Mouse (Mus musculus) left cerebral cortex, adult 2 months (tissue): ENCODE measurements at regions not wholly inside any gene's neighbourhood (a gene's known extent, or its start where the extent isn't known, plus 50 kb on each side); places are given as distances from the start of the nearest gene placed in this dataset.

ENCODE experiments used
- DNase-seq, 2 experiments: peaks; one replicate each; pipeline ENCODE4 v3.0.0; 2021 to 2022; ENCODE audit warnings: low spot score in 2 of 2, mixed read lengths in 1 of 2; ENCODE audit errors: extremely low spot score in 1 of 2
- H3K27ac ChIP-seq: fragments of 200-600 bp; 2 replicates; pipeline ENCODE4 v1.8.1; 2022
- H3K4me3 ChIP-seq: fragments of 200-600 bp; 2 replicates; pipeline ENCODE4 v1.8.1; 2022
- CTCF ChIP-seq: fragments of 200-600 bp; IDR thresholded peaks from 2 replicates; pipeline ENCODE4 v1.8.1; 2022; ENCODE audit warnings: antibody characterized with exemption, mild to moderate bottlenecking, moderate library complexity
- intact Hi-C: fragments of 180-260 bp; cut with DNase I; formaldehyde crosslinking; loops from one replicate; pipeline ENCODE4 v1.15.1; 2025

DNA sequence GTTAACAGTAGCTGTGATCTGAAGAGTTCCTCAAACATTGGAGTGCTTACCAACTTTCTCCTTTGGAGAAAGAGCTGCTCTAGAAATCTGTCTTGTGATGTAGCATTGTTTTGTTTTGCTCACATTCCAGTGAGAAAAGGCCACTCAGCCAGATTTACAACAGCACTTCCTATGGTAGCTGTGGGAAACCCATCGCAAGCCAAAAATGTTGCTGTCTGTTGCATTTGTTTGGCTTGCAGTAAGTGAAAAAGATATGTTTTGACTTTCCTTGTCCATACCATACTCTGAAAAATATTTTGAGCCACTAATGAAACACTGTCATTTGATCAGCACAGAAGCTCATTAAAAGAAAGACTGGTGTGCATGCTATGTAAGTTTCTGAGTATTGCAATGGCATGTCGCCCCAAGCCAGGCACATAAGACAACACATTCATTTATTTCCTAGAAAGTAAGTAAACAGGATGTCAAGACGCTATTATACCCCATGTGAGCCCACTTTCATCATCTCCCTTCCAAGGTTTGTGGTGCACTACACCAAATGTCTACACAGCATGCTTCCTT, 66.2 kb downstream of the Car2 start:
- Histone ChIP-seq H3K27ac (no peak overlapping the region), H3K4me3 (no peak overlapping the region)
- TF ChIP-seq CTCF = no peak
- no peak for DNase-seq
- intact Hi-C loops = no loop called here

DNA sequence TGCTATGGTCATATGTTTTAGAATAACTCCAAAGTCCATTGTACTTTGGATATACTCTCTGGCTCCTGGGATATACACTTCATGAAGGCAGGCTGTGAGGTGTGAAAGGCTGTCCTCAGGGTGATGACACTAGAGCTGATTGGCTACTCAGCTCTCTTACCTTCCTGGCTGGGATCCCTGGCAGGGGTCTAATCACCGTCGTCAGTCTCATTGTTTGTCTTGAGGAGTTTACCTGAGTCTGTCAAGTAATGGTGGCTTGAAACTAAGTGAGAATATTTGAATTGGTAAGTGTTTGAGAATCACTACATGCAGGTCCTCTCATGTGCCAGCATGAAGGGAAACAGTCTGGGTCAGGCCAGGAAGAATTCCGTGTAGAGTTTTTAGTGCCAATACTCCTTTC, 66.9 kb downstream of the Car2 start:
- Histone ChIP-seq H3K27ac (no peak overlapping the region), H3K4me3 (no peak overlapping the region)
- TF ChIP-seq CTCF = no peak
- DNase-seq = no peak
- intact Hi-C loops = no loop called here

DNA sequence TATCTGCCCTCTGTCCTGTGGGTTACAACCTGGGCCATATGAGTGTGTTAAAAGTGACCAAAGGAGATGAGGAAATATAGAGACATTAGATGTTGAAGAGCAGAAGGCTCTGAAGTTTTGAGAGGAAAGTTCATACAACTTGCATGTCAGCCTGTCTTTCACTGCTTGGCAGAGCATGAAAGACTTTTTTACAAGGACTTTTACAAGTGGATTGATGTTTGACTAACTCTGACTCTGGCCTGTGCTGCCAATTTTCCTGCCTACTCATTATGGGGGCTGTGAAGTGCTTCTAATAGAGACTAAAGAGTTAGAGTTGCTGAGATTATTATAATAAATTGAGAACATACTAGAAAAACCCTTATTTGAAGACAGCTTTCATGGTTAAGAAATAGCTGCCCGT, 71.4 kb downstream of the Car2 start:
- no peak overlapping the region for H3K27ac ChIP-seq
- no peak overlapping the region for H3K4me3 ChIP-seq
- DNase-seq = no peak
- intact Hi-C loops = no loop called here
- TF ChIP-seq CTCF = no peak

DNA sequence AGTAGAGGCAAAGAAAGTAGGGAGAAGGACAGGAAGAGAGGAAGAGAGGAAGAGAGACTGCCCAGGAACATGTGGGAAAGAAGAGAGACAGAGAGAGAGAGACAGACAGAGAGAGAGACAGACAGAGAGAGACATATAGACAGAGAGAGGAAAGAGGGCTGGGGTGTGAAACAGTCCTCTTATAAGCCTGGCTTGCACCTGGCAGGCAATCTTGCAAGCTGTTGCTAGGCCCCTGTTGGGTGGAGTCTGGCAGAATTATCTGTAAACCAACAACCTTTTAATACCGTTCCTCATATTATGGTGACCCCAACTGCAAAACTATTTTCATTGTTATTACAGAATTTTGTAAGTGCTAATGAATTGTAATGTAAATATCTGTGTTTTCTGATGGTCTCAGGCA, 72.2 kb downstream of the Car2 start:
- intact Hi-C loops = no loop called here

GRCm38 (mm10) chr3:14959586-14959985, 73.5 kb downstream of the Car2 start:
- no peak for DNase-seq
- Histone ChIP-seq H3K27ac (no peak overlapping the region), H3K4me3 (no peak overlapping the region)
- TF ChIP-seq CTCF = no peak
- intact Hi-C loops = no loop called here

More for the DNA sequence above, 72.2 kb downstream of the Car2 start:
- DNase-seq = no peak
- TF ChIP-seq CTCF = no peak
- no peak overlapping the region for H3K27ac ChIP-seq
- H3K4me3 ChIP-seq = no peak overlapping the region

DNA sequence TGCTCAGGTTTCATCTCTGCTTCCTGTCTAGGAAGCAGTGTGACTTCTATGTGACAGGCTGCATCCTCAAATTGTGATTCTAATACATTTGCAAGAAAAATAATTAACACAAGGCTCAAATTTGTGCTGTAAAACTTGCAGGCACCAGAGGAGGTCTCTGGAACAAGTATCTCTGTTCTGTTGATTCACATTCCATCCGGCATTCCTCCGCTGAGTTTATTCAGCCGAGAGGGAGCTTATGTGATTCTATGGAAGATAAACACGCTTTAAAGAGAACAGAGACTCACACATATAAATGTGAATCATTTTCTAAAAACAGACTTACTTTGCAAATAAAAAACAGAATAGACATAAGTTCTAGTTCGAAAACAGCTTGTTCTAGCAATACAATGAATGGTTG, 78.7 kb downstream of the Car2 start:
- no peak overlapping the region for H3K4me3 ChIP-seq
- DNase-seq = no peak
- no peak overlapping the region for H3K27ac ChIP-seq
- TF ChIP-seq CTCF = no peak
- intact Hi-C loops = no loop called here

DNA sequence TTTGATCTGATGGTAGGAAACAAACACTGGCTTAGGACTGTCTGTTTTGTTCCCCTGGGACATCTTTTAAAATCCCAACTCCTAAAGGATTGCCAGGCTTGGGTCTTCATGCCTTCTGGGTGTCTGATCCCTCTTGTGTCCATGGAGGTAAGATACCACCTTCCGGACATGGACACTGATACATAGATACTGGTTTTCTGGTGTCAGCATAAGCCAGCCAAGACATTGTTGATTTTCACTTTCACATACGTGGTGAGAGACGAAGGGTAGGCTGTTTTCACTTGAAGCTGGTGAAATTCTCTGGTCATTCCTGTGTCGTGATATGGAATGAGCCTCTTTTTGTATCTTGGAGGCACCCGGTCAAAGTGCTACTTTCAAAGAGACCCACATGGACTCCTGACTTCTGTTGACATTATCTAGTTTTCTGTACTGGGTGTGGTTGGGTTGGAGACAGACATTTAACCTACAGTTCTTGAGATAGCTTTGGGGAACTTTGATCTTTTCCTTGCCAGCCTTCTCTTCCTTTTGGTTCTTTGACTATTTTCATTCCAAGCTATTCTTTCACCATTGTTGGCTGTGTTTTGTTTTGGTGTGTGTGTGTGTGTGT, 79.5 kb downstream of the Car2 start:
- TF ChIP-seq CTCF = no peak
- no peak for DNase-seq
- intact Hi-C loops = no loop called here
- Histone ChIP-seq H3K4me3 (no peak overlapping the region), H3K27ac (no peak overlapping the region)

- no peak overlapping the region for H3K27ac ChIP-seq
- DNase-seq = no peak
- H3K4me3 ChIP-seq = no peak overlapping the region
- TF ChIP-seq CTCF = no peak
- intact Hi-C loops = no loop called here
Measured at GRCm38 (mm10) chr3:14967235-14967634, 81.2 kb downstream of the Car2 start.

GRCm38 (mm10) chr3:14968345-14968744, 82.3 kb downstream of the Car2 start:
- no peak for TF ChIP-seq CTCF
- H3K4me3 ChIP-seq = no peak overlapping the region
- no peak overlapping the region for H3K27ac ChIP-seq
- intact Hi-C loops = no loop called here
- DNase-seq = no peak

GRCm38 (mm10) chr3:14969698-14970097, 83.6 kb downstream of the Car2 start:
- intact Hi-C loops = no loop called here
- Histone ChIP-seq H3K27ac (no peak overlapping the region), H3K4me3 (no peak overlapping the region)
- DNase-seq = no peak
- no peak for TF ChIP-seq CTCF

- no peak overlapping the region for H3K4me3 ChIP-seq
- no peak for DNase-seq
- no peak overlapping the region for H3K27ac ChIP-seq
- intact Hi-C loops = no loop called here
- no peak for TF ChIP-seq CTCF
Measured at GRCm38 (mm10) chr3:14971647-14972046, 85.6 kb downstream of the Car2 start.

DNA sequence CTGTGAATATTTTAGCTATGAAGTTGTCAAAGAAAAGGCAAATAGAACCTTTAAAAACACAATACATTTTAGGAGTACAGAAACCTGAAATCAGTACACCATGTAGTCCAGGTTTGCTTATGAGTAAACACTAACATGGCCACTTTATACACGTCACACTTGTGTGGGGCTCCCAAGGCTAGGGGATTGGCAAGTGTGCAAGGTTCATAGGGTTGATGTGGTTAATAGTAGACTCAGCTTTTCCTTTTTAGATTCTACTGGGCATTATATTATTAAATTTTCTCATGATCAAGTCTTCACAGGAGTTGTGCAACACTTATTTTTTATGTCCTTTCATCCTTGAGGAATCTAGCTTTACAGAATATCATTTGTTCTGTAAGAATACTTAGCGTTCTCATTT, 88.7 kb downstream of the Car2 start:
- no peak overlapping the region for H3K27ac ChIP-seq
- intact Hi-C loops = no loop called here
- no peak for TF ChIP-seq CTCF

GRCm38 (mm10) chr3:14975203-14975602, 89.1 kb downstream of the Car2 start:
- Histone ChIP-seq H3K4me3 (no peak overlapping the region), H3K27ac (no peak overlapping the region)
- DNase-seq = no peak
- intact Hi-C loops = no loop called here
- no peak for TF ChIP-seq CTCF

More for the DNA sequence above, 88.7 kb downstream of the Car2 start:
- no peak for DNase-seq
- no peak overlapping the region for H3K4me3 ChIP-seq
